Mouse (Mus musculus) ES-E14 (cell line): ENCODE results near the gene Kcnip1.

ENCODE experiments used
- CHD2 ChIP-seq: IDR thresholded peaks from 2 replicates; pipeline ENCODE4 v1.6.1; 2014; ENCODE audit warnings: mild to moderate bottlenecking, low read depth, low read length, inconsistent platforms
- HCFC1 ChIP-seq: IDR thresholded peaks from 2 replicates; pipeline ENCODE4 v1.6.1; 2012; ENCODE audit warnings: low read length, inconsistent platforms, borderline replicate concordance; ENCODE audit not compliant: insufficient read depth
- MAFK ChIP-seq: IDR thresholded peaks from 2 replicates; pipeline ENCODE4 v1.6.1; 2014; ENCODE audit warnings: mild to moderate bottlenecking, low read depth, low read length, inconsistent platforms; ENCODE audit not compliant: insufficient read depth
- ZC3H11A ChIP-seq: IDR thresholded peaks from 2 replicates; pipeline ENCODE4 v1.6.1; 2012; ENCODE audit warnings: low read depth, mild to moderate bottlenecking, inconsistent platforms, low read length, borderline replicate concordance
- ZNF384 ChIP-seq: IDR thresholded peaks from 2 replicates; pipeline ENCODE4 v1.6.1; 2012; ENCODE audit warnings: low read depth, low read length, inconsistent platforms

DNA sequence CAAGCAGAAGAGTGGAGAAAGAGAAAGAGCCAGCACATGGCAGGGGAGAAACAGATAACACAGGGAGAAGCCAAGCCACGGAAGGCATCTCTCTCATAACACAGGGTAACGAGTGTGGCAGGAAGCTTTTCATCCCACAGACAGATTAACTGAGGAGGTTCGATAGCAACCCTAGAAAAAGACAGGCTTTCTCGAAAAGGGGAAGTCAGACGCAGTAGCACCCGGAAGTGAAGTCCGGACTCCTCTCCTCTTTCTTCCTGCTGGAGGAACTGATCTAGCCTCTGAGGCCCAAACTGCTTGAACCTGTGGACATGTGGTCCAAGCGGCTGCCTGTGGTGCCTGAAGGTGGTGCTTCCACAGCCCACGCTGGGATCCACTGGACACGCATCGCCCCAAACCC lies 15.3 kb upstream of the Kcnip1 start:
- no peak for TF ChIP-seq HCFC1
- no peak for TF ChIP-seq ZC3H11A
- TF ChIP-seq CHD2, result no peak
- no peak for TF ChIP-seq ZNF384
- TF ChIP-seq MAFK, result no peak
